Mouse (Mus musculus) cerebellum, adult 9-10 months (tissue): ENCODE results near the gene Lgr5.

Experiments used
- DNase-seq: peaks from one replicate; pipeline ENCODE4 v3.0.0; 2022

Lgr5 gene

DNA sequence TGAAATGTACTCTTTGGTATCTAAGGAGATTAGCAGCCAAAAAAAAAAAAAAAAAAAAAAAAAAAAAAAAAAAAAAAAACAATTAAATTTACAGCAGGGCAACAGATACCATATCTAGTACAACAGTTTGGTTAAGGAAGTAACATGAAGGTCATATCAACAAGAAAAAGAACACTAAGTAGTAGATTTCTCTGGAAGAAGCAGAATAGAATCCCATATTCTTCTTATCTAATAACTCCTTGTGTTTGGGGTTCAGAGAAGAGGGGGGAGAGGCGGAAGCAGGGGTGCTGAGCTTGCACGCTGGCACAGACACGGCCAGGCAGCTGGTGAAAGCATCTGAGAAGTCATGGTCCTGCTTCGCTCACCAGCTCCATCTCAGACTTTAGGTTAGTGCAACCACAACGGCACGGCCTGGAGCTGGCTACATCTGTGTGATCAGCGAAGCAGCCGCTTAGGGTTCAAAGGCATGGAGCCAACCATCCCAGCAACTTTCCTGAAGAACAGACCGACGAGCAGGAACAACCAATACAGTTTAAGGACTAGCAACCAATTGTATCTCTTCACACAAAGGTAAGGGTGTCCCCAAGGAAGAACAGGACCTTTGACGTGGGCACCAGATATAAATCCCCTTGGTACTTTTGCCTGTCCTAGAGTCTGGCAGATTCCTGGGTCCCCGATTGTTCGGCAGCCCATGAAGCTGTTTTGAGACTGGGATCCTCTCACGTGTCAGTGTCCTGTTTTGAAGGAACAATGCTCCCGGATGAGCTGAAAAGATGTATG lies 17.7 kb downstream of the Lgr5 start, which contains the start of gene A930009A15Rik:
A930009A15Rik (plus strand) TSS at position 275 of the 780 bp plus-strand sequence.
- DNase-seq: no peak

DNA sequence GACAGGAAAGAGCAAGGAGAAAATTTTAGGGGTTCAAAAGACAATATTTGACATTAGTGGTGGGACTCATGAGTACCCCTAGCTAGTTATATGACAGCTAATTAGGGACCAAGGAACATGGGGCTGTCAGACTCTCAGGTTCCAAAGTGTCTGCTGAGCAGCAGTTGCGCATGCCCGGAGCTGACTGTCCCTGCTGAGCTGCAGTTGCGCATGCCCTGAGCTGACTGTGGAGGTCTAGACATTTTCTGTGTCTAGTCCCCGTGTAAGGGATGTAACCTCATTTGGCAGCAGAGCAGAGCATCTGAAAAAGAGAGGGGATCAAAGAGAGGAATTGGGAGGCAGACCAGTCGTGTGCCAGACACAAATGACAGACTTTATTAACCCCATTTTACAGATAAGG lies 23.6 kb downstream of the Lgr5 start:
- DNase-seq: no peak

DNA sequence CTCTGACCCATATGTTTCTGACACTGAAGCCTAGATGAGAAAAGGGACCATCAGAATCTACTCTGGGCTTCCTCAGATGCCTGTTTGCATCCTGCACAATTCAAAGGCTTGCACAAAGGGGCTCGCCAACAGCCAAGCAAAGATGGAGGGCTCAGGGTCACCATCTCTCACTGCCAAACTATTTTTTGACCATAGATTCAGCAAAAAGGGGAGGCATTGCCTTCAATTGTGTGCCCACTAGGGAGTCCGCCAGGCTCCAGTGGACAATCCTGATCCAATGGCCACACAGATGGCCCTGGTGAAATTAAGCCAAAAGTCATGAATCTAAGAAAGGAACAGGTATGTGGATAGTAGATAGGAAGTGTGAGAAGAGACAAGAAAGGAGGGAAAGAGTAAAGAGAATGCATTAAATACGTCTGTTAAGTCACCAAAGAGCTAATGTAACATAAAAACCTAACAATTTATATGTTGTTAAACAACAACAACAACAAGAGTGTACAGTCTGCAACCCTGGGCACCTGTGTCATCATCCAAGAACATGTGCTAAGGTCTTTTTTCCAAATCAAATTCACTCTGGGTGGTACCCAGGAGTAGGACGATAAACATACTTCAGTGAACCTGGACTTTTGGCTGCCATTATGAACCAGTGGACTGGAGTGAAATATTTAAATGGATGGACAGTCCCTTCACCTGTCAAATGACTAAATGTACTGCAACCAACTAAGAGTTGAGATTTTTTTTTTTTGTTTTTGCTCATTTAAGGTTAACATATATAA lies 24.5 kb downstream of the Lgr5 start:
- DNase-seq: peak; percentile 77

DNA sequence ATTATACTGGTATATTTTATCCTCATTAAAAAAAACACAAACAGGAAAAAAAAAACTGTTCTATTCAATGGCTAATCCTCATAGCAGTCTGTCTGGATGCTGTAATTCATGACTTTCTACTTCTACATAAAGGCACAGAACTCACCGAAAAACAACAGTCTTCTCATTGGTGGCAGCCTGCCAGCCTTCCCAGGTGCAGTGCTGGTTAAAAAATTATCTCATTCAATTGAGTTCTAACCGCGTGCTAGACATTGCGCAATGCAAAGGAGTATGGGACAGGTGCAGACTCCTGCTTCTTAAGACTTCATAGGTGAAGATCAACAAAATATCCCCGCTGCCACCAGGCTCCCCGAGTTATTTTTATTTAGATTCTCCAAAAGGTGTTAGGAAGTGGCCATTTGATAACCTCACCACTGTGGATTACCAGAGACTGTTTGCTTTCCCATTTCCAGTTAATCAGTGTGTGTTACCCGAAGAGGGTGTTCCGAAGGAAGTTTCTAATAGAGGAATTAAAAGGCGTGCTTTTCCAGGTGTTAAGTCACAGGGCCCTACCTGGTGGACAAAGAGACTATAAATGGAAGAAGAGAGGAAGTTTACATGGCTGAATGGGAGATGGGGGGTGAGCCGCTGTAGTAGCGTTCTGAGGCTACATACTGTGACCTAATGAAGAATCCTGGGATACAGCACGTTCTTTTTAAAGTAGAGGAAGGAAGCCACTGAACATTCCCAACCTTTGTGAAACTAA lies 26.3 kb downstream of the Lgr5 start:
- DNase-seq: peak; percentile 57

DNA sequence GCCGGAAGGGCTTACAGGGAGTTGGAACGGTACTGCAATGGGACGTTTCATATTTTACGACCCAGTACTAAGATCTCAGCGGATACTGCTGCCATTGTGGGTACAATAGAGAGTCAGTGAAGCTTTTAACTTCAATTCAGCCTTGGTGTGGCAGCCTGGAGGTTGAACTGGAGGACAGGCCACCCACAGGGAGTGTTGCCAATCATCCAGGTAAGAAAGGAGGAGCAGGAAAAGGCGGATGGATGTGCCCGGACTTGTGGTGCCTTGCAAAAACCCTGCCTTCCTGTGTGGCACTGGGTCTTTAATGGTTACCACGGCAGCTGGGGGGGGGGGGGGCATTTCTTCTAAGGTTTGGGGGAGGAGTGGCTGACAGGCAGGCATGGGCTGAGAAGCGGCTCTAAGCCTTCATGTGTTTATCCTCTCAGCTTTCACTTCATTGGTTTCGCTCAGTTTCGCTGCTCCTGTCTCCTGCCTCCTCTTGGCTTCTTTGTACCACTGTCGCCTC lies 30.8 kb downstream of the Lgr5 start:
- DNase-seq: no peak

DNA sequence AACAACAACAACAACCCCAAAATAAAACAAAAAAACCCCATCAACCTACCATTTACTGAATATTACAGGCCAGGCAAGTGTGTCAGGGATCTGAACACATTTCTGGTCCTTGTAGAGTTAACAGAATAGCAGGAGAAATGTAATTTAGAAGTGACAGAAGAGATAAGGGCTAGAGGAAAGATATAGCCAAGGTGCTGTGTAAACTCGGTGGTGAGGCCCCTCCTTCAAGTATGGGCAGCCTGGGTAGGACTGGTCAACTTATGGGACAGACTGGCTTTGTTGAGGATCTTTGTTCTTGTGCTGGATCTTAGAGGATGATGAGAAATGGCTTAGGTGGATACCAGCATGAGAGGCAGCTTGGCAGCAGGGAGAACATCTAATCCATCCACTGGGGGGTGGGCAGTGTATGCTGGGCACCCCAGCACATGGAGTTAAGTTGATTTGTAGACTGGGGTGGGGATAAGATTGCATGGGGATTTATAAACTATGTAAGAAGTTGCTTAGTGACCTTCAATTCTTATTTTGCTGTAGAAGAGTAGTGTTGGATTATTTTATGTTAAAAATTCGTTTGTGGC lies 32.3 kb downstream of the Lgr5 start:
- DNase-seq: no peak

DNA sequence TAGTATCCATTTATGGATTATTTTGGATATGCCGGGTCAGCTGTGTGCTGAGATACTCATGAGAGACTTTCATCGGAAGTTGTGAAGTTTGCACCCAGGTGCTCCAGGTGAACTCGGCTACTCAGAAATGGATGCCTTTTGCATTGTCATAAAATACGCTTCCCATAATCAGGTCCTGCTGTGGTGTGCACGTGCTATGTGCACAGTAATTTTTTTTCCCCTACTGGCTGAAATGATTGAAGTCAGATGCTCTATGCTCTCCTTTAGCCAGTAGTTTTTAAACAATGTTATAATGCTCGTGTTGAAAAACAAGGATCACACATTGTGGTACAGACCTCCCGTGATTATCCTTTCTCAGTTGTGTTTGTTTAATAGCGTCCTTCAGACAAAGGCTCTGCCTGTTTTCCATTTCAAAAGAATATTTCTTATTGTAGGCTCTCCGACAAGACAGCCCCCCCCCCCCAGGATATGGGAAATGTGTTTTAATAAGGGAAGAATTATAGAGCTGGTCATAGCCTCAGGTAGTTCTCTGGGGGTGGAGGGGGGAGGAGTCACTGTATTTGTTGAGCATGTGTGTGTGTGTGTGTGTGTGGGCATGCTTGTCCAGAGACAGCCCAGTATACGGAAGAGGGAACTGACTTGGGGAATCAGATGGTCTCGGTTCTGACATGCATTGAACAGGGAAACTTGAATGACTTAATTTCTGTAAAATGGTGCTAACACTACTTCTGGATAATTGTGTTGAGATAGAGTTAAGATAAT lies 34.0 kb downstream of the Lgr5 start:
- no peak for DNase-seq

DNA sequence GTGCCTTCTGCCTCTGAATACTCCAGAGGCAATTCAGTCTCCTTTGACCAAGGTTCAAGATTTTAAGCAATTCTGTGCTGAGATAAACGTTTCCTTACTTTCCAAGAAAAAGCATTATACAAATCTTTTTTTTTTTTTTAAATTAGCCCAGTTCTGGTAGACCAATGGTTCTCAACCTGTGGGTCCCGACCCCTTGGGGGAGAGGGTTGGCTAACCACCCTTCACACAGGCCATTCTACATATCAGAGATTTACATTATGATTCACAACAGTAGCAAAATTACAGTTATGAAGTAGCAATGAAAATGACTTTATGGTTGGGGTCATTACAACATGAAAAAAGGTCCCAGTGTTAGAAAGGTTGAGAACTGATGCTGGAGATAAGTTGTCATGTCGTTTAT lies 36.5 kb downstream of the Lgr5 start:
- DNase-seq: no peak

DNA sequence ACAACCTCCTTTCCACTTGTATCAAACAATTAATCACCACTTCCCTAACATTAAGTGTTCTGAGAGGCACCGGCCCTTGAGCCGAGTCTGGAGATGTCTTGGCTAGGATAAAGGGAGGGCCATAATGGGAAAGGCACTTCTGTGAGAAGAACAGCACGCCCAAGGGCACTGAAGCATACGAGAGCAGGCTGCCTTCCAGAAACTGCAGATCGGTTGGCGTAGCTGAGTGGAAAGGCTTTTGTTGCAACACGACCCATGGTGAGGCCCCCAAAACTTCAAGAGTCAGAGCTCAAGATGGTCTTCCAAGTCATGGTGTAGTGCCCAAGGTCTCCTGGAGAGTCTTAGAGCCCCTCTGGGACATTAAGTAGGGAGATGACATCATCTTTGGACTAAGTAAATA lies 37.3 kb downstream of the Lgr5 start:
- no peak for DNase-seq

DNA sequence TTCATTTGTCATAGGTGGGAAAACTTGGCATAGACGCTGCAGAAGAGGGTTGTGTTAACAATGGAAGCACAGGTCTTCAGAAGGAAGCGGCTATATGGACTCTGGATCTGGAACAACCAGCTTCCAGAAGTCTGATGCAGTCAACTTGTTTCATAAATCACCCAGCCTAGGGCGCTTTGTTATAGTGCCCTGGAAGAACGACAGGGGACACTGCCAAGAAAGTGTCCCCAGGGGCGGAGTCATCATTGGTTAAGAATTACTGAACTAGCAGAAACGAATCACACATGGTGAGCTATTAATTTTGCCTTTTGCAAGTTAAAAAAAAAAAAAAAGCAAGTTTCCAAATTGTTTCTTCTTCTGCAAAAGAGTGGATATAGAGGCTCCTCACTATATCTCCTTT lies 44.7 kb downstream of the Lgr5 start:
- DNase-seq: no peak

DNA sequence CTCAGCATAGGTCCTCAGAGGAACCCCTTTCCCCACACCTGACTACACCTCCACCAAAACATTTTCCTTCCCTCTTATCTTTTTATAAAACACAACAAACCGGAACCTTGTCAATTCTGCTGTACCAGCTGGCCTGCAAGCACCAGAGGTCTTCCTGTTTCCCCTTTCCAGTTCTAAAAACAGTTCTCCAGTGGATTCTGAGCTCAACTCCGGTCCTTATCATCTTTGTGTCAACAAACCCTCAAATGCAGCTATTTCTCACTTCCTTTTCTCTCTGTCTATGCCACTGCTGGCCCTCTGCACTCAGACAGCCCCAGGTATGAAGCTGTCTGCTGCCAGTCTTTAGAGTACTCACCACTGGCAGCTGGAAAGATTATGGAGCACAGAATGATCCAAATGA lies 56.8 kb downstream of the Lgr5 start:
- DNase-seq: no peak

DNA sequence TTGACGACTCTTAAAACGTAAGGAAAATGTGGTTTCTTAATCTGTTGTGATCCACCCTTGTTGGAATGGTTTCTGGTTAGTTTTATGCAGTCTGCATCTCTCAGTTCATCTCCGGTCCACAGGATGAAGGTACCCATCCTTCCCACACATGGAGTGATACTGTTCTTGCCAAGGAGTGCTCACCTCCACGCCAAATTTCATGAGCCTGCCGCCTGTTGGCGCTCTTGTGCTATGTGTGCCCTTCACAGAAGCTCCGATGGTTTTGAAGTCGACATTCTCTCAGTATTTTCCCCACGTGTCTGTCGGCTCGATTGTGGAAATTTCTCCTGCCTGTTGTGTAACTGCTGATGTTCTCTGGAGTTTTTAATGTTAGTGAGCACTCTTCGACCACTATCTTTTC lies 57.8 kb downstream of the Lgr5 start:
- DNase-seq: peak; percentile 26

DNA sequence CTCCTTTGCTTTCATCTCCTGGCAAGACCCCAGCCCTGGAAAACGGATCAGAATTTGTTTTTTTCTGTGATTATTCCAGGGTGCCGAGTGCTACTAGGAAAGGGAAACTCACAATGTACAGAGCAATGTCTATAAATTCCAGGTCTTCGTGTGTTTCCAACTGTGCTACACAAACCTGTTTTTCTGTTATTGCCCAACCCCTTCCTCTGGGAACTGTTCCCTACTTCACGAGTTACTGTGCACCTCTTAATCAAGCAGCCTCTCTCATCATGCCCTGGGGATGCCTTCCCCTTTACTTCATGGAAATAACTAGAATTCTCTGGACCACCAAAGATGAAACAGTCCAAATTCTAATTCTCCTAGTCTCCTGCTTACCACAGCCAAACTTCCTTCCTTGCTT lies 58.7 kb downstream of the Lgr5 start:
- DNase-seq: no peak

DNA sequence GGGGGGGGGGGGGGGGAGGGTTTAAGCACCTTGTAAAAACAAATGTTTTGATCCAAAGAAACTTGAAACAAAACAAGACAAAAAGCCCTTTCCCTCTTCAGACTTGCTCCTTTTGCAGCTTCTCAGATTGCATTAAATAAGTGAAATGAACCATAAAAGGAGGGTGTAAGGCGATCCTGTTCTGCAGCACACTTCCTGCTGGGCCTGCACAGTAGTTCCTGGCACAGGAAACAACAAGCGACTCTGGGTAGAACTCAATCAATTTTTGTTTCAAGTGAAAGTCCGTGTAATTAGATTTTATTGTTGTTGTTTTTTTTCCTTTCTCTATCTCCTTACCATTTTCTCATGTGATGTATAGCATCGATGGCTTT lies 66.5 kb downstream of the Lgr5 start:
- no peak for DNase-seq

DNA sequence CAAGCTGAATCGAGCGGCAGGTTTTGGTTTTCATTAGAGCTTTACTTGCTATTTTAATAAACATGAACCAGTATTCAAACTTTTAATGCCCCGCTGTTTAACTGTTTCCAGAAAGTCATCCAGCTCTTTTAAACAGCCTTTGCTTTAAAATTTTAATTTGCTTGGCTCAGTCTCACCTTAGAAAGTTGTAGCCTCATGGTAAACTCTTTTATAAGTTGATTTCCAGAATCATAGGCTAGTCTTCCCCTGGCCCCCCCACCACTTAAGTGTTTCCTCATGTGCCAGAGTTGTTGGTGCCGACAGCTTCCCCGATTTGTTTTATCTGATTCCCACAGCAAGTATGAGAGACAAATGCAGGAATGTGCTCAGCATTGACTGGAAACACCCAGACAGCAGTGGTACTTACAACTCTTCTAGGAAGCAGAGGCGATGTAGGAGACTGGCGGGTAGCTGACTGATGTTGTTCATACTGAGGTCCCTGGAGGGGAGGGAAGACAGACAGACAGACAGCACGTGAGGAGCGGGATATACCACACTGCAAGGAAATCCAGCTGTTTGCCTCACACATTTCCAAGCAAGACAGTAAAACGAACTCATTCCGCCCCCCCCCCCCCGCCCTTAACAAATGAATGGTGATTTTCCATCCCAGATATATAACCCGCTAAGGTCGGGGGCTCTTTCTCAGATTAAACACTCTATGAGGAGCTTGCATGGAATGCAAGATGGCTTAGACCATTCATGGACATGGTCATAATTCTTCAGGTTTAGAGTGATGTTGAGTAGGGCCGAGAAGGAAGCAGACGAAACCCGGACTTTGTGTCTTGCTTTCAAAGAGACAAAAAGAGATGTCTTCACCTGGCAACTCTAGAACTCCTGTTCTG lies 67.1 kb downstream of the Lgr5 start:
- no peak for DNase-seq

DNA sequence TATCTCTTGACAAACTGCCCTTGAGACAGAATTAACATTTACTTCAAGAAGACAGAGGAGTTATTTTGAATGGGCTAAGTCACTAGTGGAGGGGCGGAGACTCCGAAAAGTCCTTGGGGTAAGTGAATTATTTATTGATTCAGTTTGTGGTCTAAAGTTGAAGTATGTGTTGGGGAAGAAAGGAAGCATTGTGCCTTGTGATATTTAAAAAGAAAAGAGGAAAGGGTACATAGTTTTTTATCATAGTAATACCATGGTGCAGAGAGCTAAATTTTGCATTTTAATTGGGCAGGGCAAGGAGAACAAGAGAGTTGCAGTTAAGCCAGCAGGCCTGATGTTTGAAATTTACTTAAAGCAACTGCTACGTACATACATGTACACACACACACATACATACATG lies 68.7 kb downstream of the Lgr5 start:
- DNase-seq: no peak

DNA sequence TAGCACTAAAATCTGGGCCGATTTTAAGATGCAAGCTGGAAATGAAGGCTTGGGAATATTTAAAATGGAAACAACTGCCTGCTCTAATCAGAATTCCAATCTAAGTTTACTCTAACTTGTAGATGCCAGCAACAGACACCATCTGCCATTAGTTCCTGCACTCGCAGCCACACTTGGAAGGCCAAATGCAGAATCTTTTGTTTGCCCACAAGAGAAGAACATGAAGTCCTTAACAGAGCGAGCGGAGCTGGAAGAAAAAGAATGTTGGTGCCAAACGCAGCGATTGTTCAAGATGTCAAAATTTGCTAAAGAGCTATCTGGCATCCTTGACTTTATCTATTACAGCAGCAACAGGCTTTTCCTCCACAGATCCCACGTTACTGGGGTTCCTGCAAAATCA lies 72.1 kb downstream of the Lgr5 start:
- no peak for DNase-seq

DNA sequence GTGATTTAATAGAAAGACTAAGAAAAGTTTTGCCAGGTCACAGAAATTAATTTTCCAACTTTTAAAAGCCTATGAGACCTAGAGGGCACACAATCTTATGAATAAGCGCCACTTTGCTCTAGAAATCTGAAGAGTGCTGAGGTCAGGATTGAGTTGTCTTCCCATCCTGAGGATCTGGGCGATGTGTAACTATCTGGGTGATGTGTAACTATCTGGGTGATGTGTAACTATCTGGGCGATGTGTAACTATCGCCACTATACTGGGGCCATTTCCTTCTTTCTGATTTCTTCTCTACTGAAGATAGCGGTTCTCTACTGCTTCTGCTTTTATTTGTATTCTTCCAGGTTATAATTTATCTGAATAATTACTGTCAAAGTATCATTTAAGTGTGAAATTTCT lies 76.6 kb downstream of the Lgr5 start:
- DNase-seq: no peak

DNA sequence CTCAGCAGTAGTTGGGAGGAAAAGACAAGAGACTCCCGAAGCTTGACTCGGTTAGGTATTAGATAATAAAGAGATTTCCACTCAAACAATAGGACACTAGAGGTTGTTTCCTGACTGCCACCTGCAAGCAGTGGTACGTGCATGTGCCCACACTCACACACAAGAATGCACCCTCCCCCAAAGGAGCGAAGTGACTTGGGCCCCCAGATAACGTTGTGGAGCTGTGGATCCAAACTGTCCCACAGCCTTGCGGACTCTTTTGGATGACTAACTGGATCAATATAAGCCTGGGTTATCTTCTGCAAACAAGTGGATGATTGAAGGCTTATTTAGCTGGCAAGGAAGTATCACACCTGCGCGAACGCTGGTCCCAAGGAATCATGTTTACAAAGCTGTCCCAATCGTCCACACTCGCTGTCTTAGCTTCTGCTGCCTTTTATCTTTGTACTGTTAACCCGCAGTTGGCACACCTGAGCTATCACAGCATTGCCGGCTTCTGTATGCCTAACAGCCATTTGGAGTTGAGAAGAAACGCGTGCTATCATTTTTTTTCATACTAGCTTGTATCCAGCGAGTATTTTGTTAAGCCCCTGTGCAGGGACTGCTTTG lies 81.8 kb downstream of the Lgr5 start:
- no peak for DNase-seq

DNA sequence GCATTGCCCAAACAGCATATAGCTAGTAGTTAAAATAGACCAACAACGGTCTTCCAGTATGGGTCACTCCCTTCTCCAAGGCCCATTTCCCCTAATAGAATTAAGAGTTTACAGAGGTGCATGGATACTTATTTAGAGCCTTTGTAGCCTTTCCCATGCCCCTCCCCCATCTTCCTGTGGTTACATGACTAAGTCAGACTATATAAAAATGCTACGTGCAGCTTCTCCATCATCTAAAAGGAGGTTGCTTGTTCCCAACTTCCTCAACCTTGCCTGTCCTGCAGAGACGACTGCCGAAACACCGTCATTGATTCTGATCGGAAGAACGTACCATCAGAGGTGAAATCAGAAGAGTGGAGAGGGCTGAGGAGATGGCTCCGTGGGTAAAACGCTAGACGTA lies 82.4 kb downstream of the Lgr5 start:
- DNase-seq: no peak

DNA sequence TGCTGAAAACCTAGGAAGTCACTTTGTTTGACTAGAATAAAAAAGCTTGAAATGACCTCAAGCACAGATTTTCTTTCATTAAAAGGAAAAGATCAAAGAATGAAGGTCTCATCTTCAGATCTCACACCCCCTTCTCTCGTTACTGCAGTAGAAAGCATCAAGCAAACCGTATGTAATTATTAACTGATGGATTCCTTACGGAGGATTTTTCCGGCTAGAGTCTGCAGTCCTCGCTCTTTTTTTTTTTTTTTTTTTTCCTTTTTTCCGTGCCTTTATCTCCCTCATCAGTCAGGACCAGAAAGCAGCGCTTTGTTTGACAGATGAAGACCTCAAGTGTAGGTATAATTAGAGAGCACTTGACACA lies 93.8 kb downstream of the Lgr5 start:
- no peak for DNase-seq
